Mouse (Mus musculus): ENCODE results near the gene Trit1.

GRCm38 (mm10) chr4:123025418-123025817 lies 9.0 kb downstream of the Trit1 start:
- TF ChIP-seq CTCF (IDR thresholded peaks at IDR 0.05; ENCODE audit: low read depth) (no peak), EP300 (optimal IDR thresholded peaks at IDR 0.05) (no peak)

Data from stomach, postnatal 0 days (tissue).